Mouse (Mus musculus) duodenum, adult 2 months (tissue): ENCODE measurements around the gene Rasd2. TPM values are rescaled to one million over a fixed set of nuclear protein-coding genes. Genes with fewer than 3 reads are reported as not detected.

Experiments used
- polyA plus RNA-seq: library from polyadenylated mRNA; depleted of rRNA; stranded (reverse); fragments of >200 nt; gene quantifications from 2 replicates; pipeline ENCODE4 v1.2.3, GENCODE M21; 2012; ENCODE audit warnings: low replicate concordance; rRNA removed

Rasd2 gene
- 3.4 and 3.7 TPM in 2 replicates for polyA plus RNA-seq

GRCm38 (mm10) chr8:75213686-75214085, at the start of gene Rasd2:
TSS of gene Rasd2 (plus strand) at chr8:75213944.

Other genes starting within 250 kb of the Rasd2 start
- 2.9 and 6.3 TPM in 2 replicates for gene Hmgxb4, start 220.6 kb upstream of the Rasd2 start, polyA plus RNA-seq
- gene Tom1, start 180.2 kb upstream of the Rasd2 start, polyA plus RNA-seq, result 18.5 and 20.7 TPM in 2 replicates
- gene Hmox1, start 120.3 kb upstream of the Rasd2 start, polyA plus RNA-seq, result 3.8 and 4.6 TPM in 2 replicates
- 12.2 and 15.5 TPM in 2 replicates for gene Mcm5, start 104.4 kb upstream of the Rasd2 start, polyA plus RNA-seq
- 0.14 and 0.30 TPM in 2 replicates for gene Gm10358, start 192.6 kb downstream of the Rasd2 start, polyA plus RNA-seq
- not detected in 2 replicates for gene Iqcm, start 234.8 kb downstream of the Rasd2 start, polyA plus RNA-seq